Mouse (Mus musculus) adrenal gland (tissue): ENCODE data around the gene Gm13769.
"Not testable (repeated sequence)": the region's sequence is repeated elsewhere in the genome, so short reads cannot be mapped to it uniquely, and the experiment has no call there.

Experiments used
- intact Hi-C: fragments of 180-260 bp; cut with DNase I; formaldehyde crosslinking; loops from one replicate; pipeline ENCODE4 v1.15.1; 2025
- long read RNA-seq, 2 experiments: library from polyadenylated mRNA; unstranded; transcript quantifications; one replicate each; pipeline ENCODE4 v2.0.0; 2020; ENCODE audit warnings: borderline replicate concordance in 1 of 2; ENCODE audit not compliant: insufficient replicate concordance in 1 of 2

Gm13769 gene
- long read RNA-seq, experiment 1 = 0 reads
- long read RNA-seq, experiment 2 = 0 reads

GRCm38 (mm10) chr2:90321900-90322299, at the start of gene Gm13769:
Gm13769 (plus strand) TSS chr2:90322200.
- intact Hi-C loops = not testable (repeated sequence)

DNA sequence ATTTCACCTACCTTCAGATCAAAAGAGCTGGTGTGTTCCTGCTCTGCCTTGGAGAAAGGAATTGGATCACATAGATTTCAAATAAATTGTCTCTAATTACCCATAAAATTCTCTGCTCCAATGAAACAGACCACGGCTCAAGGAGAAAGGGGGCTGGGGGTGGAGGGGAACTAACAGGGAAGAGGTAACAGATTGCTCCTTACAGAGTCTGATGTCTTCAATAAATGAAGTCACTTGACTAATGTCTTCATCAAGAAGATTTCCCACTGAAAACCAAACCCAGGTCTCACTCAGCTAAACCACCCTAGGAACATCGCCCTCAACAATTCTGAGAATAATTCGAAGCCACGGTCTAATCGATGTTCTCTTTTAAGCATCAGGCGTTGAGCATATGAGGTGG, 29.3 kb upstream of the Gm13769 start, which contains the start of gene Olfr1272:
Gene Olfr1272 (minus strand): TSS at position 101 of the 400 bp plus-strand sequence.
- intact Hi-C loops = no loop called here

GRCm38 (mm10) chr2:90346694-90347093, 24.7 kb downstream of the Gm13769 start:
- intact Hi-C loops = not testable (repeated sequence)

GRCm38 (mm10) chr2:90351047-90351446, 29.0 kb downstream of the Gm13769 start:
- intact Hi-C loops = not testable (repeated sequence)

DNA sequence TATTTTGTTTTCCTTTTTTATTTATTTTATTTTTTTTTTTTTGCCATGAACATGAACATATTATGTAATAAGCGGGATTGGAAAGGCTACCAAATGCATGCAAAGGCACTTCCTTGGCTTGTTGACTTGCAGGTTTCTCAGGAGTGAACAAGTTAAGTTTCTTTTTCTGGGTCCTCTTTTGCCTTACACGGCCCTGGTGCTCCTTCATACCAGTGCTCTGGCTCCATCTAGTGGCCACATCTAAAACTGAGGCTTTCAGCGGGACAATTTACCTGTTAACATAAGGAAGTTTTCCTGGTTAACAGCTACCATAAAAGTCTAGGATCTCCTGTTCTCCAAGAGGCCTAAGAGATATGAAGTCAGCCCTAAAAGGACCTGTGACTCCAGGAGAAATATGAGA, 29.5 kb downstream of the Gm13769 start:
- intact Hi-C loops = not testable (repeated sequence)

- intact Hi-C loops = not testable (repeated sequence)
Observed at GRCm38 (mm10) chr2:90359229-90359628, 37.2 kb downstream of the Gm13769 start.

GRCm38 (mm10) chr2:90360199-90360598, 38.2 kb downstream of the Gm13769 start:
- intact Hi-C loops = not testable (repeated sequence)
